Mouse (Mus musculus): ENCODE results near the gene Arhgap17. TPM values are rescaled to one million over a fixed set of nuclear protein-coding genes. Genes with fewer than 3 reads are reported as not detected.

Gene Arhgap17
- total and polyA plus RNA-seq, 3 experiments: 6.7 to 56.1 (median 7.4) TPM

GRCm38 (mm10) chr7:123242241-123242640, 127.5 kb downstream of the Arhgap17 start:
- no peak for DNase-seq (ENCODE audit: extremely low read depth)
- TF ChIP-seq ZNF384 (IDR thresholded peaks at IDR 0.05; ENCODE audit: low read depth, low read length): no peak
- TF ChIP-seq KAT2A (IDR thresholded peaks at IDR 0.05; ENCODE audit: insufficient replicate concordance, low read length): no peak
- no peak for TF ChIP-seq TBP (conservative IDR thresholded peaks at IDR 0.05; ENCODE audit: low read depth, low read length)
- no peak for TF ChIP-seq MXI1 (IDR thresholded peaks at IDR 0.05; ENCODE audit: low read depth, low read length)
- no peak for TF ChIP-seq TCF12 (IDR thresholded peaks at IDR 0.05; ENCODE audit: low read depth, low read length)
- TF ChIP-seq PAX5 (IDR thresholded peaks at IDR 0.05; ENCODE audit: low read length): no peak
- no peak for TF ChIP-seq RAD21 (IDR thresholded peaks at IDR 0.05; ENCODE audit: low read depth, low read length)
- TF ChIP-seq USF2 (conservative IDR thresholded peaks at IDR 0.05; ENCODE audit: low read depth, low read length): no peak
- no peak for TF ChIP-seq ELF1 (IDR thresholded peaks at IDR 0.05; ENCODE audit: low read depth, low read length)
- TF ChIP-seq JUND (conservative IDR thresholded peaks at IDR 0.05; ENCODE audit: low read depth, low read length): no peak
- no peak for TF ChIP-seq NRF1 (IDR thresholded peaks at IDR 0.05; ENCODE audit: low read depth, low read length)
- no peak for TF ChIP-seq JUN (IDR thresholded peaks at IDR 0.05; ENCODE audit: insufficient read depth, low read depth, low read length)
- TF ChIP-seq MYC (IDR thresholded peaks at IDR 0.05; ENCODE audit: low read depth, low read length): no peak
- TF ChIP-seq BHLHE40 (IDR thresholded peaks at IDR 0.05; ENCODE audit: low read depth, low read length): no peak
- TF ChIP-seq SMC3 (IDR thresholded peaks at IDR 0.05; ENCODE audit: low read depth, low read length): no peak
- TF ChIP-seq MAZ (IDR thresholded peaks at IDR 0.05; ENCODE audit: low read depth, low read length): no peak
- TF ChIP-seq MAX (IDR thresholded peaks at IDR 0.05; ENCODE audit: low read length): no peak
- no peak for TF ChIP-seq HCFC1 (IDR thresholded peaks at IDR 0.05; ENCODE audit: low read depth, low read length)
- no peaks in the 10 kb centered on the region for H3K27me3 ChIP-seq (replicated peaks)
- no peak overlapping the region for H3K4me2 ChIP-seq (ENCODE audit: insufficient read depth, low read depth, poor library complexity, severe bottlenecking)
- H3K4me3 ChIP-seq (replicated peaks in 1 of 3; ENCODE audit: low read depth in 2 of 3, low read length in 2 of 3, poor library complexity in 1 of 3): no peak overlapping the region
- no peaks in the 10 kb centered on the region for H3K4me1 ChIP-seq (ENCODE audit: control insufficient read depth in 1 of 2, insufficient read depth in 2 of 2)
- H3K27ac ChIP-seq (ENCODE audit: insufficient read depth, low read depth): no peak overlapping the region
- H3K79me2 ChIP-seq (replicated peaks; ENCODE audit: control insufficient read depth, extremely low read depth, insufficient read depth, poor library complexity, severe bottlenecking): no peaks in the 10 kb centered on the region
- H3K9me3 ChIP-seq (replicated peaks; ENCODE audit: low read length): no peaks in the 10 kb centered on the region
- in situ Hi-C loops (cut with MboI; ENCODE audit: low pct_ligation_motif_present, low pct_unique_long_range_greater_than_20kb, low sequenced_read_pairs) (no loop called here), dilution Hi-C loops (cut with MboI; ENCODE audit: extremely low pct_ligation_motif_present, extremely low pct_unique_long_range_greater_than_20kb, low sequenced_read_pairs) (no loop called here)
- H3K36me3 ChIP-seq (replicated peaks in 1 of 2; ENCODE audit: control insufficient read depth in 1 of 2, insufficient read depth in 1 of 2, low read length in 1 of 2): no peaks in the 10 kb centered on the region
- no peak overlapping the region for H3K9ac ChIP-seq (ENCODE audit: insufficient read depth, low read depth)

DNA sequence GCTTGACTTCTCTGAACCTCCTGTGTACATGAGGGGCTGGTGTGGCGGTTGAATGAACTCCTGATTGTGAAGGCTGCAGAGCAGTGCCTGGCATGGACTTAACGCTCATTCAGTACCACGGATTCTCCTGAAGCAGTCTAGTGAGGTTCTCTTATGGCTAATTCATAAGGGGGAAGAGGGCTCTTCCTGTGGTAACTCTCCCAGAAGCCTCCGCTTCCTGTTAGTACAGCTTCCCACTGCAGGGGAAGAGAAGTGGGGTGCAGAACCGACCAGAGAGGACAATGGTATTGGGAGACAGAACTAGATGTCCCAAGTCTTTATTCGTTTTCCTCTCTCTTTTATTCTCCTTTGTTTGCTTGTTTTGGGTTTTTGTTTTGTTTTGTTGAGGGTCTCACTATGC, 129.7 kb downstream of the Arhgap17 start:
- no peaks in the 10 kb centered on the region for H3K36me3 ChIP-seq (replicated peaks in 1 of 2; ENCODE audit: control insufficient read depth in 1 of 2, insufficient read depth in 1 of 2, low read length in 1 of 2)
- no peaks in the 10 kb centered on the region for H3K79me2 ChIP-seq (replicated peaks; ENCODE audit: control insufficient read depth, extremely low read depth, insufficient read depth, poor library complexity, severe bottlenecking)
- H3K4me2 ChIP-seq (ENCODE audit: insufficient read depth, low read depth, poor library complexity, severe bottlenecking): no peak overlapping the region
- no peaks in the 10 kb centered on the region for H3K27me3 ChIP-seq (replicated peaks)
- DNase-seq (ENCODE audit: extremely low read depth): no peak
- no peak overlapping the region for H3K27ac ChIP-seq (ENCODE audit: insufficient read depth, low read depth)
- in situ Hi-C loops (cut with MboI; ENCODE audit: low pct_ligation_motif_present, low pct_unique_long_range_greater_than_20kb, low sequenced_read_pairs): no loop called here
- TF ChIP-seq ZKSCAN1 (IDR thresholded peaks at IDR 0.05; ENCODE audit: borderline replicate concordance, low read depth, low read length) (no peak), E2F4 (IDR thresholded peaks at IDR 0.05; ENCODE audit: insufficient replicate concordance, low read depth, low read length) (no peak), TBP (conservative IDR thresholded peaks at IDR 0.05; ENCODE audit: low read depth, low read length) (no peak), MEF2A (IDR thresholded peaks at IDR 0.05; ENCODE audit: borderline replicate concordance, low read depth, low read length) (no peak), RAD21 (IDR thresholded peaks at IDR 0.05; ENCODE audit: low read depth, low read length) (no peak), JUN (IDR thresholded peaks at IDR 0.05; ENCODE audit: insufficient read depth, low read depth, low read length) (no peak)
- no peak overlapping the region for H3K9ac ChIP-seq (ENCODE audit: insufficient read depth, low read depth)
- H3K9me3 ChIP-seq (replicated peaks; ENCODE audit: low read length): no peaks in the 10 kb centered on the region
- dilution Hi-C loops (cut with MboI; ENCODE audit: extremely low pct_ligation_motif_present, extremely low pct_unique_long_range_greater_than_20kb, low sequenced_read_pairs): no loop called here
- H3K4me1 ChIP-seq (ENCODE audit: control insufficient read depth in 1 of 2, insufficient read depth in 2 of 2): 0 out of 4 replicates have a peak, but pooled peaks cover 0 to 2% of the 10 kb centered on the region in 2 experiments
- no peak overlapping the region for H3K4me3 ChIP-seq (replicated peaks in 1 of 3; ENCODE audit: low read depth in 2 of 3, low read length in 2 of 3, poor library complexity in 1 of 3)

All from CH12.LX (cell line).